Mouse (Mus musculus) testis, adult 2 months (tissue): ENCODE measurements around the gene Fbxl21.

Source experiments
- CTCF ChIP-seq: fragments of 200-500 bp; IDR thresholded peaks from 2 replicates; pipeline ENCODE4 v1.5.1; 2012; ENCODE audit warnings: low read depth, mild to moderate bottlenecking, inconsistent platforms, low read length, moderate library complexity; ENCODE audit not compliant: control insufficient read depth, insufficient read depth, insufficient replicate concordance
- POLR2A ChIP-seq: fragments of 200-500 bp; IDR thresholded peaks from 2 replicates; pipeline ENCODE4 v1.6.1; 2012; ENCODE audit warnings: low read depth, mild to moderate bottlenecking, inconsistent platforms, low read length, moderate library complexity; ENCODE audit not compliant: control insufficient read depth

- no peak for TF ChIP-seq CTCF
- no peak for TF ChIP-seq POLR2A
Observed at GRCm38 (mm10) chr13:56581512-56581911, 59.2 kb downstream of the Fbxl21 start.
